7 mouse cellular contexts compared by ENCODE assay signal in genomic region chr9:55148854-55149498, GRCm38 (mm10). TPM values are rescaled to one million over a fixed set of nuclear protein-coding genes. Genes with fewer than 3 reads are reported as not detected.
DNase-seq lines count a peak whose midpoint lies in the region; ATAC-seq and TF ChIP-seq lines count a peak whose summit lies in the region.

TSS of gene Ube2q2 (plus strand) at chr9:55148854.

- DNase-seq in adrenal gland, adult 18-20 months (ENCODE audit: low spot score in 2 of 2), result peak; percentile 80 to 81
- peak; percentile 64 to 81 for DNase-seq in cerebellum, postnatal 4 days (ENCODE audit: low spot score in 2 of 2)
- DNase-seq in gastrocnemius, adult 2 months, result peak; percentile 87
- peak; percentile 90 for DNase-seq in midbrain, embryonic 14.5 days
- peak; percentile 60 to 75 for DNase-seq in spleen, postnatal 10 days (ENCODE audit: low spot score in 2 of 2)

- under 1% methylated on average over 53 of the region's 81 CpGs for WGBS in hindbrain, embryonic 16.5 days
- under 1% methylated on average over 76 of the region's 81 CpGs for WGBS in limb, embryonic 12.5 days
- WGBS in midbrain, embryonic 14.5 days, result under 1% methylated on average over 49 of the region's 81 CpGs

- no peaks in the 10 kb centered on the region for H3K27me3 ChIP-seq in hindbrain, embryonic 16.5 days (replicated peaks; ENCODE audit: control insufficient read depth, insufficient read depth, low read length)
- no peaks in the 10 kb centered on the region for H3K27me3 ChIP-seq in limb, embryonic 12.5 days
- no peaks in the 10 kb centered on the region for H3K27me3 ChIP-seq in midbrain, embryonic 14.5 days (ENCODE audit: control insufficient read depth, insufficient read depth, low read length)

- ATAC-seq in hindbrain, embryonic 16.5 days, result peak; percentile 90
- ATAC-seq in limb, embryonic 12.5 days (ENCODE audit: insufficient number of reproducible peaks, insufficient read depth, low FRiP score, low TSS enrichment, low read depth), result peak; percentile 84
- ATAC-seq in midbrain, embryonic 14.5 days (ENCODE audit: low FRiP score, low TSS enrichment), result peak; percentile 90

- H3K9me3 ChIP-seq in hindbrain, embryonic 16.5 days (ENCODE audit: control insufficient read depth, low read length), result no peaks in the 10 kb centered on the region
- H3K9me3 ChIP-seq in limb, embryonic 12.5 days, result no peaks in the 10 kb centered on the region
- H3K9me3 ChIP-seq in midbrain, embryonic 14.5 days (ENCODE audit: control insufficient read depth, low read length), result no peaks in the 10 kb centered on the region

- H3K4me1 ChIP-seq in hindbrain, embryonic 16.5 days (ENCODE audit: control insufficient read depth, insufficient read depth, low read depth, low read length), result peaks cover 20% of the 10 kb centered on the region
- peaks cover 14% of the 10 kb centered on the region for H3K4me1 ChIP-seq in limb, embryonic 12.5 days (replicated peaks)
- H3K4me1 ChIP-seq in midbrain, embryonic 14.5 days (ENCODE audit: control insufficient read depth, insufficient read depth, low read length), result peaks cover 18% of the 10 kb centered on the region

- intact Hi-C loops in gastrocnemius, adult 2 months (cut with DNase I), result loop anchor here (1.0 to 10.0 kb wide), 2 partner anchors 59 to 284 kb away; partner anchors contain the start of genes Fbxo22 and Ireb2

- peak within 1 kb of the TSS; percentile 91 for H3K27ac ChIP-seq in gastrocnemius, adult 2 months
- H3K27ac ChIP-seq in hindbrain, embryonic 16.5 days (ENCODE audit: low read depth, low read length), result peak within 1 kb of the TSS; percentile 81
- peak within 1 kb of the TSS; percentile 82 for H3K27ac ChIP-seq in limb, embryonic 12.5 days
- H3K27ac ChIP-seq in midbrain, embryonic 14.5 days (replicated peaks; ENCODE audit: low read depth, low read length), result peak within 1 kb of the TSS; percentile 85

- TF ChIP-seq CTCF in gastrocnemius, adult 2 months (IDR thresholded peaks at IDR 0.05), result peak; percentile 14; the same call in 1 of the 2 replicates

- peak within 1 kb of the TSS; percentile 91 for H3K4me3 ChIP-seq in gastrocnemius, adult 2 months
- H3K4me3 ChIP-seq in hindbrain, embryonic 16.5 days (ENCODE audit: low read length), result peak within 1 kb of the TSS; percentile 96
- H3K4me3 ChIP-seq in limb, embryonic 12.5 days (replicated peaks), result peak within 1 kb of the TSS; percentile 91
- H3K4me3 ChIP-seq in midbrain, embryonic 14.5 days (replicated peaks; ENCODE audit: low read depth, low read length), result peak within 1 kb of the TSS; percentile 89

- peak within 1 kb of the TSS; percentile 95 for H3K4me2 ChIP-seq in hindbrain, embryonic 16.5 days (ENCODE audit: low read length)
- H3K4me2 ChIP-seq in limb, embryonic 12.5 days, result peak within 1 kb of the TSS; percentile 77
- peak within 1 kb of the TSS; percentile 82 for H3K4me2 ChIP-seq in midbrain, embryonic 14.5 days (ENCODE audit: low read length)

- no peaks in the 10 kb centered on the region for H3K36me3 ChIP-seq in hindbrain, embryonic 16.5 days (ENCODE audit: control insufficient read depth, insufficient read depth, low read length)
- no peaks in the 10 kb centered on the region for H3K36me3 ChIP-seq in limb, embryonic 12.5 days
- no peaks in the 10 kb centered on the region for H3K36me3 ChIP-seq in midbrain, embryonic 14.5 days (ENCODE audit: control insufficient read depth, insufficient read depth, low read length)

- H3K9ac ChIP-seq in hindbrain, embryonic 16.5 days (ENCODE audit: low read depth, low read length), result peak within 1 kb of the TSS; percentile 96
- H3K9ac ChIP-seq in limb, embryonic 12.5 days (replicated peaks), result peak within 1 kb of the TSS; percentile 90
- H3K9ac ChIP-seq in midbrain, embryonic 14.5 days (replicated peaks; ENCODE audit: low read length), result peak within 1 kb of the TSS; percentile 88

RNA-seq across cellular contexts. Expression of gene Ube2q2, which starts in this region (rescaled TPM):
- 10 to 100 TPM; 49.9 to 62.1 TPM for total RNA-seq in adrenal gland, adult 18-20 months (2021)
- 10 to 100 TPM; 31.9 to 41.0 TPM for total RNA-seq in gastrocnemius, adult 2 months (2021)
- 17.7 and 37.0 TPM in 2 replicates for polyA plus RNA-seq in hindbrain, embryonic 16.5 days (2015; fragmentation: Nextera tagmentation; extraction: Ambion mirVana)
- 45.1 and 48.3 TPM in 2 replicates for polyA plus RNA-seq in limb, embryonic 12.5 days (2016; fragmentation: Nextera tagmentation; extraction: Ambion mirVana)
- polyA plus RNA-seq in midbrain, embryonic 14.5 days (2014; fragmentation: Nextera tagmentation; extraction: Ambion mirVana), result 45.8 and 47.1 TPM in 2 replicates

Comparison
In these comparisons a context has a peak if more than half of its experiments do, and no peak if none do; other contexts are left out.
1. Peak in every context shown above with its lines: DNase-seq, ATAC-seq, H3K4me3 ChIP-seq and H3K27ac ChIP-seq.